Mouse (Mus musculus): ENCODE measurements around the gene Itpr1. TPM values are rescaled to one million over a fixed set of nuclear protein-coding genes. Genes with fewer than 3 reads are reported as not detected.

Itpr1 gene
- polyA plus RNA-seq, 1 experiment from 2014 or later: 9.1 TPM

DNA sequence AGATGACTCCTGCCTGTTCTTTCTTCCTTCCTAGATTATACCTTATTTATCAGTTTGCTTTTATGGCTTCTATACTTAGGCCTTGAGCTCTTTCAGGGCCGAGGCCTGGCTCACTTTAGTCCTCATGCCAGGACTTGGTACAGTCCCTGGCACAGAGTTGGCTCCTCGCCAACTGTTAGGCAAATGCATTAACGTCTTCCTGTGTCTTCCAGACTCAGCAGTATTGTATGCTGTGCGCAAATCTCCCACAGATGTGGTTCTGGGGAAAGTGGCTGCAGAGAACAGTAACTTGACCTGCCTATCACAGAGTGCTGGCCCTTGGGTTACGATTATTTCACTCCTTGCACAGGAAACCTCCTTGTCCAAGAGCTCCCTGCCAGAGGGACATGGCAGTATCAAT is 27.9 kb downstream of the Itpr1 start:
- ATAC-seq (ENCODE audit: low read depth): 0 out of 2 replicates have a peak, but pooled peaks have one; percentile 23
- DNase-seq (ENCODE audit: low spot score): no peak
- Histone ChIP-seq H3K36me3 (ENCODE audit: control insufficient read depth, insufficient read depth, low read length) (no peaks in the 10 kb centered on the region), H3K9me3 (ENCODE audit: control insufficient read depth, low read length) (no peaks in the 10 kb centered on the region), H3K4me1 (ENCODE audit: control insufficient read depth, insufficient read depth, low read length) (peaks cover 43% of the 10 kb centered on the region), H3K27ac (replicated peaks; ENCODE audit: low read depth, low read length) (no peak overlapping the region), H3K9ac (ENCODE audit: low read depth, low read length) (no peak overlapping the region), H3K4me3 (ENCODE audit: low read depth, low read length) (no peak overlapping the region), H3K4me2 (ENCODE audit: low read depth, low read length) (no peak overlapping the region), H3K27me3 (replicated peaks; ENCODE audit: control insufficient read depth, insufficient read depth, low read length) (no peaks in the 10 kb centered on the region)
- 25% methylated on average over 5 of the region's 5 CpGs for WGBS

DNA sequence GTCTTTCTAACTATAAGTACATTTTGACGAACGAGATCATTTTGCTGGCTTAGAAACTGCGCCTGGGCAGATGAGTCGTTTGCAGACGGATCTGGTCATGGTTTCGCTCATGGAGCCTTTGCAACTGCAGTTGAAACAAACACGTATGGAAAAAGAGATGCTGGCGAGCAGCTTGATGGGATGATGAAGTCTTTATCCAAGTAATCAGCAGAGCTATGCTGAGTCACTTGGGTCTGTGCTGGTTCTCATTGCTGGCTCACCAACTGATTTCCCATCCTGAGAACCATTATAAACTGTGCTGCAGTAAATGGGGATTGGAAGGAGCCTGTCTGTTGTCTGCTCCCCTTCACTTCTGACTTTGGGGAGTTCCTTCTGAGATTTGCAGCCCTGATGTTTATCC is 31.7 kb downstream of the Itpr1 start:
- no peak for ATAC-seq (ENCODE audit: low read depth)
- no peaks in the 10 kb centered on the region for H3K27me3 ChIP-seq (replicated peaks; ENCODE audit: control insufficient read depth, insufficient read depth, low read length)
- H3K4me1 ChIP-seq (ENCODE audit: control insufficient read depth, insufficient read depth, low read length): peaks cover 27% of the 10 kb centered on the region
- no peaks in the 10 kb centered on the region for H3K9me3 ChIP-seq (ENCODE audit: control insufficient read depth, low read length)
- H3K4me3 ChIP-seq (ENCODE audit: low read depth, low read length): no peak overlapping the region
- DNase-seq (ENCODE audit: low spot score): peak; percentile 48
- no peaks in the 10 kb centered on the region for H3K36me3 ChIP-seq (ENCODE audit: control insufficient read depth, insufficient read depth, low read length)
- no peak overlapping the region for H3K9ac ChIP-seq (ENCODE audit: low read depth, low read length)
- H3K4me2 ChIP-seq (ENCODE audit: low read depth, low read length): no peak overlapping the region
- WGBS: 71% methylated on average over 8 of the region's 8 CpGs
- no peak overlapping the region for H3K27ac ChIP-seq (replicated peaks; ENCODE audit: low read depth, low read length)

DNA sequence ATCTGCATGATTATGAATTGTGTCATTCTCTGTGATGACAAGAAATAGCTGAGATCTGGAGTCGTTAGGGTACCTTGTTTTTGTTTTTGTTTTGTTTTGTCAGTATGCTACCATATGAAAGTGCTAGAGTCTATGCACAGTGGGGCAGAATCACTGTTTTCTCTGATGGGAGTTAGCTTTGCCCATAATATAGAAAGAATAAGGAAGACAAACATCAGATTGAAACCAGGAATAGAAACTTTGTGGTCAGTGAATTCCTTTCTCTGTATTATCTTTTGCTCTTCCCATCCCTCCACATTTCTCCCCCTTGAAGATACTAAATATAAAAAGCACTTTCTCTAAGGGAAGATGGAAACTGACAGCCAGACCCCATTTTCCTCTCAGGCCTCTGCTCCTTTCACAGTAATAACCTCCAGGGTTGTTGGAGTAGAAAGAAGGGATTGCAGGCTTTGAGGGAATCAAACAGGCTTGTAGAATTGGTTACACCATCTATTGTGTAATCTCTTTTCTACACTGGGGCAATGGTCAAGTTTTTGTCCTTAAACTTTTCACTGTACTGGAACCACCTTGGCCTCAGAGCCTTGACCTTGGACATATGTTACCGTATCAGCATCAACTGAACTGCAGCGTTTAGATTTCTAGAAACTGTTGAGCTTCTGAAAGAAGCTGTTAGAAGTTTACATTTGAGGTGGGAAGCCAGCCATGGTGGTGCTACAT is 33.6 kb downstream of the Itpr1 start:
- Histone ChIP-seq H3K36me3 (ENCODE audit: control insufficient read depth, insufficient read depth, low read length) (no peaks in the 10 kb centered on the region), H3K4me1 (ENCODE audit: control insufficient read depth, insufficient read depth, low read length) (peaks cover 22% of the 10 kb centered on the region), H3K27me3 (replicated peaks; ENCODE audit: control insufficient read depth, insufficient read depth, low read length) (no peaks in the 10 kb centered on the region), H3K9me3 (ENCODE audit: control insufficient read depth, low read length) (no peaks in the 10 kb centered on the region), H3K4me2 (ENCODE audit: low read depth, low read length) (no peak overlapping the region), H3K9ac (ENCODE audit: low read depth, low read length) (no peak overlapping the region), H3K4me3 (ENCODE audit: low read depth, low read length) (no peak overlapping the region), H3K27ac (replicated peaks; ENCODE audit: low read depth, low read length) (no peak overlapping the region; the same call in 1 of the 2 replicates)
- WGBS: 68% methylated on average over 3 of the region's 3 CpGs
- no peak for ATAC-seq (ENCODE audit: low read depth)
- DNase-seq (ENCODE audit: low spot score): no peak

DNA sequence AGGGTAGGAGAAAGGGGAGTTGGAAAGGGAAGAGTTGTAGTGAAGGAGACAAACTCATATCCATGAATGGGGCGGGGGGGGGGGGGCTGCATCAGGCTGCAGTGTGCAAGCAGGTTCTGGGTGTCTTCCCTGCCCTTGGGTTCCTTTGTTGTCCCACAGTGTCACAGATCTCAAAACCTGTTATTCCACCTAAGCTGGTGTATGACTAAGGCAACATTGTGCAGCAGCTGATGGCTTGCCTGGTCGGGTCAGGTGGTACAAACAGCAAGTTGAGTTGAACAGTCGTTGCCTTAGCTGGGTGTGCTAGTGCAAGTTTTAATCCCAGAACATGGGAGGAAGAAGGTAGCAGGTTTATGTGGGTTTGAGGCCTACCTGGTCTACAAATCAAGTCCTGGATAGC is 34.3 kb downstream of the Itpr1 start:
- Histone ChIP-seq H3K4me2 (ENCODE audit: low read depth, low read length) (no peak overlapping the region), H3K27ac (replicated peaks; ENCODE audit: low read depth, low read length) (no peak overlapping the region; the same call in 1 of the 2 replicates), H3K36me3 (ENCODE audit: control insufficient read depth, insufficient read depth, low read length) (no peaks in the 10 kb centered on the region), H3K9ac (ENCODE audit: low read depth, low read length) (no peak overlapping the region), H3K4me3 (ENCODE audit: low read depth, low read length) (no peak overlapping the region), H3K4me1 (ENCODE audit: control insufficient read depth, insufficient read depth, low read length) (peaks cover 22% of the 10 kb centered on the region), H3K27me3 (replicated peaks; ENCODE audit: control insufficient read depth, insufficient read depth, low read length) (no peaks in the 10 kb centered on the region), H3K9me3 (ENCODE audit: control insufficient read depth, low read length) (no peaks in the 10 kb centered on the region)
- DNase-seq (ENCODE audit: low spot score): peak; percentile 54
- 75% methylated on average over 2 of the region's 3 CpGs for WGBS
- peak; percentile 37 for ATAC-seq (ENCODE audit: low read depth)

DNA sequence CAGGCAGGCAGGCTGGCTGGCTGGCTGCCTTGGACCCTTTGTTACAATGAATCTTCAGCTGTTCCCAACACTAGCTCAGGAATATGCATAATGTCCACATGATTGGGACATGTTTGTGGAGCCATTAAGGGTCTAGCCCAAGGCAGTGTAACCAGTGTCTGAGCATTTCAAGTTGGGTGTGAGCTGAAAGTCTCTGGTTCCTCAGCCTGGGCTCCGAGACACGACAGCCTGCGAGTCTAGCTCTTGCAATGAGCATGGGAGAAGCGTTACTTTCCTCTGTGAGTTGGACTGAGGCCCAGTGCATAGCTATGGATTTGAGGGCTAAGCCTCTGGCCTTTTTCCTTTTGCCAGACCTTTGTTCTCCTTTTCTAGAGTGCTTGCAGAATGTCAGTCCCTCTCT is 35.6 kb downstream of the Itpr1 start:
- no peak overlapping the region for H3K9ac ChIP-seq (ENCODE audit: low read depth, low read length)
- ATAC-seq (ENCODE audit: low read depth) (peak; percentile 72), DNase-seq (ENCODE audit: low spot score) (peak; percentile 91)
- H3K4me1 ChIP-seq (ENCODE audit: control insufficient read depth, insufficient read depth, low read length): peaks cover 22% of the 10 kb centered on the region
- H3K36me3 ChIP-seq (ENCODE audit: control insufficient read depth, insufficient read depth, low read length): no peaks in the 10 kb centered on the region
- 22% methylated on average over 4 of the region's 4 CpGs for WGBS
- no peak overlapping the region; the same call in 1 of the 2 replicates for H3K4me2 ChIP-seq (ENCODE audit: low read depth, low read length)
- no peaks in the 10 kb centered on the region for H3K9me3 ChIP-seq (ENCODE audit: control insufficient read depth, low read length)
- no peak overlapping the region for H3K4me3 ChIP-seq (ENCODE audit: low read depth, low read length)
- no peaks in the 10 kb centered on the region for H3K27me3 ChIP-seq (replicated peaks; ENCODE audit: control insufficient read depth, insufficient read depth, low read length)
- H3K27ac ChIP-seq (replicated peaks; ENCODE audit: low read depth, low read length): peak overlapping the region; percentile 82

DNA sequence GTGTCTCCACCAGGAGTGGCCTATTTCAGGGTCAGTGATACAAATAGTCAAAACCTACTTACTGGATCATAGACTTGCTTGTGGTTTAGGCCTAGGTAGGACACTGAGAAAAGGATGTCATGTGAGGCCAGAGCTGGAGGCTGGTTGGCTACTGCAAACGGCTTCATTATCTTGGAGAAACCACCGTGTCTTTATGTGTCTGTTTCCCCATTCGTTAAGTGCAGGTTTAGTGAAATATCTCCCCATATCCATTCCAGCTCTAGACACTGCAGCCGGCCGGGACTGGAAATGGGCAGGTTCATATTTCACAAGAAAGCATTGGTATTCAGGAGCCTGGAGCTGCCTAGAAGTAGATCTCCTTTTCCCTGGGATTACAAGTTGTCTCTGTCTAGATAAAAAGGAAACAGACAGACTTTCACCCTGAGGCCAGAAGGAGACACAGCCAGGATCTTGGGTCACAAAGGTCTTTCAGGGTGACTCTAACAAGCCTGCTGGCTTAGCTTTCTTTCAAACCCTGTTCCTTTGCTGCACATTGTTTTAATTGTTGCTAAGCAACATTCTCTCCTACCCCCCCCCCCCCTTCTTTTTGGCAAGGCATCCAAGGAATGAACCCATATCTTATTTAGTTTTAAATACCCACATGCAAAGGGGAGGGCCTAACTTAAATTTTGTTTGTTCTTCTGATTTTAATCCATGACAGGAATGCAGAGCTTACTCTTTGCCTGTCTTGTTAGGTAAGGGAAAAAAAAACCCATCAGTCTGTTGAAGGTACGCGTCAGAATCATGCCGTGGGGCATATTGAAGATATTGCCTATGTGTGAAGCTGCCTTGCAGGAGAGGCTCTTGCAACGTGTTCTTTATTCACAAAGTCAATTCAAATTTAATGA is 36.4 kb downstream of the Itpr1 start:
- Histone ChIP-seq H3K4me2 (ENCODE audit: low read depth, low read length) (no peak overlapping the region; the same call in 1 of the 2 replicates), H3K27ac (replicated peaks; ENCODE audit: low read depth, low read length) (peak overlapping the region; percentile 82), H3K36me3 (ENCODE audit: control insufficient read depth, insufficient read depth, low read length) (no peaks in the 10 kb centered on the region), H3K9ac (ENCODE audit: low read depth, low read length) (no peak overlapping the region), H3K9me3 (ENCODE audit: control insufficient read depth, low read length) (no peaks in the 10 kb centered on the region), H3K4me1 (ENCODE audit: control insufficient read depth, insufficient read depth, low read length) (peaks cover 22% of the 10 kb centered on the region), H3K27me3 (replicated peaks; ENCODE audit: control insufficient read depth, insufficient read depth, low read length) (no peaks in the 10 kb centered on the region), H3K4me3 (ENCODE audit: low read depth, low read length) (no peak overlapping the region)
- WGBS: 15% methylated on average over 9 of the region's 9 CpGs
- peak; percentile 87 for ATAC-seq (ENCODE audit: low read depth)
- DNase-seq (ENCODE audit: low spot score): peak; percentile 81

DNA sequence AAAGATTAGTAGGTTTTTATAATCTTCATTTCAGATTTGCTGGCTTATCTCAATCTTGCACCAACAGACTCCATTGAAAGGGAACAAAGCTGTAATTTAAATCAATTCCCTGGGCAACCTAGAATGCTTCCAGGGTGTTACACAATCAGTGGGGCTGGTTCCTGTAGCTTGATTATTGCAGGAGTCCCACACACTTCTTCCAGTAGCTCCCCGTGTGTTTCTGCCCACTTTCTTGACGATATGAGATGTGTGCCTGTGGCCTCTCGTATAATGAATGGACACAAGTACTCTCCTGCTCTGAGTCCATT is 37.0 kb downstream of the Itpr1 start:
- Histone ChIP-seq H3K36me3 (ENCODE audit: control insufficient read depth, insufficient read depth, low read length) (no peaks in the 10 kb centered on the region), H3K4me3 (ENCODE audit: low read depth, low read length) (no peak overlapping the region), H3K4me1 (ENCODE audit: control insufficient read depth, insufficient read depth, low read length) (peaks cover 22% of the 10 kb centered on the region), H3K27ac (replicated peaks; ENCODE audit: low read depth, low read length) (no peak overlapping the region), H3K9ac (ENCODE audit: low read depth, low read length) (no peak overlapping the region), H3K9me3 (ENCODE audit: control insufficient read depth, low read length) (no peaks in the 10 kb centered on the region), H3K4me2 (ENCODE audit: low read depth, low read length) (no peak overlapping the region), H3K27me3 (replicated peaks; ENCODE audit: control insufficient read depth, insufficient read depth, low read length) (no peaks in the 10 kb centered on the region)
- DNase-seq (ENCODE audit: low spot score) (no peak), ATAC-seq (ENCODE audit: low read depth) (no peak)
- WGBS: 55% methylated on average over 3 of the region's 3 CpGs

DNA sequence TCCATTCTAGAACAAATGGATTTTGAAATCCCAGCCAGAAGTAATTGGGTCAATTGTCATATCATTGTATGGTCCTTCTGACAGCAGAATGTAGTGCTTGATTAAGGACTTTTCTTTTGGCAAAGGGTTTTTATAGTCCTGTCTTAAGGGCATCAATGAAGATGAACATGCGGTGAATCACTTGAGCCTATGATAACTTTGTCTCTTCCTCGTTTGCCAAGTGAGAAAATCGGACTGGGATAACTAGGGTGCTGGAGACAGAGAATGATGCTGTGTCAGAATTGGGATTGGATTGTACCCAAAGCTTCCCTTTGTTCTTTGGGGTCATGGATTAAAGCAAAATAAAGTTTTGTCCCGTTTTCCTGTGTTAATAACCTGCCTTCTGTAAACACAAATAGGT is 37.5 kb downstream of the Itpr1 start:
- no peak for DNase-seq (ENCODE audit: low spot score)
- H3K27me3 ChIP-seq (replicated peaks; ENCODE audit: control insufficient read depth, insufficient read depth, low read length): no peaks in the 10 kb centered on the region
- H3K4me1 ChIP-seq (ENCODE audit: control insufficient read depth, insufficient read depth, low read length): peaks cover 22% of the 10 kb centered on the region
- H3K4me2 ChIP-seq (ENCODE audit: low read depth, low read length): no peak overlapping the region
- ATAC-seq (ENCODE audit: low read depth): no peak
- 86% methylated on average over 4 of the region's 4 CpGs for WGBS
- H3K9ac ChIP-seq (ENCODE audit: low read depth, low read length): no peak overlapping the region
- no peaks in the 10 kb centered on the region for H3K36me3 ChIP-seq (ENCODE audit: control insufficient read depth, insufficient read depth, low read length)
- no peak overlapping the region for H3K27ac ChIP-seq (replicated peaks; ENCODE audit: low read depth, low read length)
- H3K4me3 ChIP-seq (ENCODE audit: low read depth, low read length): no peak overlapping the region
- H3K9me3 ChIP-seq (ENCODE audit: control insufficient read depth, low read length): no peaks in the 10 kb centered on the region
